Mouse (Mus musculus) T-helper 1 cell (primary cell): ENCODE measurements around the gene Zdhhc14.

ENCODE experiments used
- in situ Hi-C: fragments of 300-600 bp; cut with MboI, MseI; formaldehyde crosslinking; loops from one replicate; pipeline ENCODE4 v1.15.1; 2025; ENCODE audit warnings: high pct_unique_total_duplicates

The Zdhhc14 gene

GRCm38 (mm10) chr17:5504969-5505368, 12.6 kb downstream of the Zdhhc14 start:
- in situ Hi-C loops: no loop called here

DNA sequence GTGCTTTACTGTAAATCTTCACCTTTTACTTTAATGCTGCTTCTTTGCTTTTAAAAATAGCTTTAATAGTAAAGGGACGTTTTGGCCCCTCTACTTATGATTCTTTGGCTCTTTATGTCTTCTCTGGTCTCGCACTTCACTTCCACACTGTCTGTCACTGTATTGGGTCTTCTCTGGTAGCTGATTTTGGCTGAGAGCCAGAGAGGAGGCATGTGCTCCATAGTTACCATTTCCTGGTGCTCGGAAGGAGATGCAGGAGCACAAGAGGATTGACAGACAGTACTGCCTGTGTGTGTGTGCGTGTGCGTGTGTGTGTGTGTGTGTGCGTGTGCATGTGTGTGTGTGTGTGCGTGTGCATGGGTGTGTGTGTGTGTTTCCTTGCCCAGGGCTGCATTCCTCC, 14.2 kb downstream of the Zdhhc14 start:
- in situ Hi-C loops: no loop called here

DNA sequence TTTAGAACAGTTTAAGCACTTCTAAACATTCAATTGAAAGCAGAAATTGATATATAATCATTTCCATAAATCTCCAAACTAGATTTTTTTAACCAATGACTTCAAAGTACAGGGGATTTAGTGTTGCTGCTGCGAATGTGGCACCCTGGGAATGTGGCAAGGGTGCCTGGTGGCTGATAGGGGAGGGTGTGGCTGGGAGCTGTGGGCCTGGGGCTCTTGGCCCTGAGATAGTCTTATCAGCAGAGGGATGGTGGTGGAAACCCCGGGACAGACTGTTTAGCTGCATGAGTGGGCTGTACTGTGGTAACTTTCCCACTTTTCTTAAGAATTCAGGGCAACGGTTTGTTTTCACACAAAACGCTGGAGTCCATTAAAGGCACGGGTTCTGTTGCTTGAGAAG, 14.6 kb downstream of the Zdhhc14 start:
- in situ Hi-C loops: no loop called here

DNA sequence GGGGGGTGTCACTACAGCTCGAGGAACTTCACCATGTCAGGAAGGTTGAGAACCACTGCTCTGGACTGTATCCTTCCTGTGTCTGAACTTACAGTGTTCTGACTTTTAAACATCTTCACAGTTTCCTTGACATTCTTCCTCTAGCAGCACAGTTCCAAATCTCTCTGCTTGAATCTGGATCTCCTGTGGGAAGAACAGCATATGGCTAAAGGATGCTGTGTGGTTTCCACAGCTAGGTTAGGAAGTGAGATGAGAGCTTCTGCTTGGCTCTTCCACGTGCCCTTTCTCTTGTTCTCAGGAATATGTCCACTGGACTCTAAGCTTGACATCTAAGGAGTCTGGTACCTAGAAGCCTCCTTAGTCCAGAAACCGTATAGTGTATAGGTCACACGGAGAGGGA, 15.7 kb downstream of the Zdhhc14 start:
- in situ Hi-C loops: no loop called here

- in situ Hi-C loops: loop anchor here (10.0 kb wide), 1 partner anchor 1146 kb away; no protein-coding TSS in a partner anchor
Observed at GRCm38 (mm10) chr17:5510564-5510963, 18.2 kb downstream of the Zdhhc14 start.

- in situ Hi-C loops: loop anchor here (10.0 kb wide), 1 partner anchor 1147 kb away; no protein-coding TSS in a partner anchor
Observed at GRCm38 (mm10) chr17:5511724-5512123, 19.4 kb downstream of the Zdhhc14 start.

- in situ Hi-C loops: loop anchor here (10.0 kb wide), 1 partner anchor 1155 kb away; no protein-coding TSS in a partner anchor
Observed at GRCm38 (mm10) chr17:5519466-5519865, 27.1 kb downstream of the Zdhhc14 start.

DNA sequence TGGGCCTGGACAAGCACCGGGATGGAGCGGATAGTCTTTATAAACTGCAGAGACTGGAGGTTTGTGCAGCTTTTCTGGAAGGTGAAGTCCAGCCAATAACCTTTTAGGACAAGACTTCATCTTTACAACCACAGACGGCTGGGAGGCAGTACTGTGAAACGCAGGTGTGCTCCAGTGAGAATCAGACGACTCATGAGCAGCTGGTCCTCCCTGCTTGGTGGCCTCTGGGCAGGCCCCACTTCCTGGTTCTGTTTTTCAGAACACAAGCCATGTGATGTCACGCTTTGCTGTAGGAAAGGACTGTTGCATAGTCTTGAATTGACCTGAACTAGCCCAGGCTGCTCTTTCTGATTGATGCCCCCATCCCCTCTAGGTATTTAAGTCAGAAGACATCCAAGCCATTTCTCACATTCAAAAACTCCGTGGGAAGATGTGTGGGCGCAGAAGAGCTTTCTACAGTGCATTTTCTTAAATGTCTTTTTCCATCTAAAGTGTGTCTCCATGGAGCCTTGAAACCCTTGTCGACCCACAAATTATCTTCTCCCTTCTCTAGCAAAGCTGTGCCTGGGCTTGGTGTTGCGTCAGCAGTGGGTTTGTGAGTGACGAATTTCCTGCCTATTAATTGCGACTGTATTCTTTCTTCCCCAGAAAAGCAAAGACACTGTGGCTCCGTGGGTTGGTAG, 27.7 kb downstream of the Zdhhc14 start:
- in situ Hi-C loops: loop anchor here (10.0 kb wide), 1 partner anchor 1155 kb away; no protein-coding TSS in a partner anchor

DNA sequence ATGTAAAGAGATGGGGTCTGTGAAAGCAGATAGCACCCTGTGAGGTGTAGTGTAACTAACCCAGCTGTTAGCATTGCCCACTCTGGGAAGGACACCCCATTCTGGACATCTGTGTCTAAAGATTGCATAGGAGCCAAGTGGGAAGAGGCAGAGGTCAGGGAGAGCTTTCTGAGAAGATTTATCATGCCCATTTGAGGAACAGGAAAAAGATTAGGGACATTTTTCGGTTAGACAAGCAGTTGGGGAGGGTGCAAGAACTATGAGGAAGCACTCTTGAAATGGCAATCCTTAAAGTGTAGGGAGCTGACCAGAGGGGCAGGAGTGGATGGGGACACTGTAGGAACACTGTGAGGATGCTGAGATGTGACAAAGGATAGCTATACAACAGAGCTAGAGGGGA, 29.2 kb downstream of the Zdhhc14 start:
- in situ Hi-C loops: no loop called here

DNA sequence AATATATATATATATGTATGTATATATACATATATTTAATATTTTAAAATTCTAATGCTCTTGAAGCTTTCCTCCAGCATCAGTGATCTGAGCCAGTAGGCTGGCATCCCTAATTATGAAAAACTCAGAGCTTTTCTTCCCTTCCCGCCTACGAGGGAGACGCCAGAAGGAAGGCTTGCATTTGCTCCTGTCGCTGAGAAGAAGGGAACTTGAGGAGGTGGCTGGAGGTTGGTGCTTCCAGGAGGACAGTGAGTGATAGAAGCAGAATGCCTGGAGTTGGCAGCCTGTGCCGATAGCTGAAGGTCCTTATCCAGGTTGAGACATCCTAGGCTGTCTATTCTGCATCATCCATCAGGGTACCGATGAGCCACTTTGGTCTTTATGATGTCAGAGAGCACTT, 37.2 kb downstream of the Zdhhc14 start:
- in situ Hi-C loops: no loop called here

DNA sequence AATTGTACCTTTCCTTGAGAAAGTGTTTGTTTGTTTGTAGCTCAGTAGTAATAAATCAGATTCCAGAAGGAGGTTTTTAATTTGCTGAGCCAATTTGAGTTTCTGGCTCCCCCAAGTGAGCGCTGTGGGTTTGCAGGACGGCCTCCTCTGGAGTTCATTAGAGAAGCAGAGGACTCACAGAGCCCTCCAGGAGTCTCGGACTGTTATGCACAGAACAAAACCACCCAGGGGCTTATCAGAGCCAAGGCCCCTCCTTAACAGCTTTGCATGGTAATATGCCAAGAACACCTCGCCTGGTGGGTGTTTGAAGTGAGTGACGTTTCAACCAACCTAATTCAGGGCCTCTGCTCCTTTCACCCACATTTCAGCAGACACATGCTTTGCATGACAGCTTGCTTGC, 40.5 kb downstream of the Zdhhc14 start:
- in situ Hi-C loops: no loop called here

DNA sequence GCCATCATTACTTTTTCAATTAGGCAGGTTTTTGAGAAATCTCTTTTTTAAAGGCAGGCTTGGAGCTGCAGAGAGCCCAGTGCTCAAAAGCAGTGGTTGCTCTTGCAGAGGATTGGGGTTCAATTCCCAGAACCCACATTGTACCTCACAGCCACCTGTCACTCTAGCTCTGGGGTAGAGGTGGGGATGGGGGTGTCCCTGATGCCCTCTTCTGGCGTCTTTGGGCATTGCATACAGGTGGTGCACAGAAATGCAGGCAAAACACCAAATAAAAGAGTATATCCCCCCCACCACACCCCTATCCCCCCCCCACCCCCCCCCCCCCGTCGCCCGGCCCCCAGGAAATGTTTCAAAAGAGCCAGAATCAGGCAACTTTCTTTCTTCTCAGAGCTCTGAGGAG, 43.0 kb downstream of the Zdhhc14 start:
- in situ Hi-C loops: no loop called here

GRCm38 (mm10) chr17:5536259-5537094, 44.1 kb downstream of the Zdhhc14 start:
- in situ Hi-C loops: no loop called here

- in situ Hi-C loops: no loop called here
Observed at GRCm38 (mm10) chr17:5537095-5537575, 44.8 kb downstream of the Zdhhc14 start.

DNA sequence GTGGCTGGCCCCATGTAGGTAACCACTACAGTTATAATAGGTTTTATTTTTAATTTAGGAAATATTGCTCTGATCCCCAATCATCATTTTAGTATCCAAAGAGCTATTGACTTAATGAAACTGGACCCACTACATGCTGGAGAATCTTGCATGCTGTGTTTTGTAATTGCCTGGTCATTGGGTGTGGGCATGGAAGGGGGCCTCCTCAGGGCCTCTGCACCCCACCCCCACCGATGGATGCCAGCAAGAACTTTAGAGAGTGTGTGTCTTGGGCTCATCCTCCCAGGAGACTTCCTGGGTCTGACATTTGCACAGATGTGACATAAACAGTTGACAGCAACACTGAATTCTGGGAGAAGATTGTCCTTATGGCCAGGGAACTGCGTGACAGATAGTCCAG, 49.8 kb downstream of the Zdhhc14 start:
- in situ Hi-C loops: no loop called here

GRCm38 (mm10) chr17:5544065-5544464, 51.7 kb downstream of the Zdhhc14 start:
- in situ Hi-C loops: no loop called here

GRCm38 (mm10) chr17:5545065-5545464, 52.7 kb downstream of the Zdhhc14 start:
- in situ Hi-C loops: no loop called here

- in situ Hi-C loops: no loop called here
Observed at GRCm38 (mm10) chr17:5548546-5548945, 56.2 kb downstream of the Zdhhc14 start.

GRCm38 (mm10) chr17:5549460-5549859, 57.1 kb downstream of the Zdhhc14 start:
- in situ Hi-C loops: no loop called here

- in situ Hi-C loops: no loop called here
Observed at GRCm38 (mm10) chr17:5550444-5550843, 58.1 kb downstream of the Zdhhc14 start.

DNA sequence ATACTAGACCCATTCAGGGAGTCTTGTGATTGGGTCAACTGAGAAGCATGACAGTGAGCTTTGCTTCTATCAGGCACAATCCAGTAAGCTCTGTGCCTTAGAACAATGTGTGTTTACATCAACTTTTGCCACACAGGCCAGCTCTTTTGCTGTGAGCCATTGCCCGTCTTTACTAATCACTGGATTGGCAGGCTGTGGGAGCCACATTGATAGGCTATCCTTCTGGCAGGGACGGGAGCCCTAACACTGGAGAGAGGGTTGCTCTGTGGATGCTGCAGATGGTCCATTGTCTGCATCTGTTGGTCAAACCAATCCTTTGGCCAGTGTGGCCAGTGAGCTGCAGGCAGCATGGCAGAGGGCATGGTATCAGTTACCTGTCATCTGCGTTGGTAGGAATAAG, 58.8 kb downstream of the Zdhhc14 start:
- in situ Hi-C loops: no loop called here

DNA sequence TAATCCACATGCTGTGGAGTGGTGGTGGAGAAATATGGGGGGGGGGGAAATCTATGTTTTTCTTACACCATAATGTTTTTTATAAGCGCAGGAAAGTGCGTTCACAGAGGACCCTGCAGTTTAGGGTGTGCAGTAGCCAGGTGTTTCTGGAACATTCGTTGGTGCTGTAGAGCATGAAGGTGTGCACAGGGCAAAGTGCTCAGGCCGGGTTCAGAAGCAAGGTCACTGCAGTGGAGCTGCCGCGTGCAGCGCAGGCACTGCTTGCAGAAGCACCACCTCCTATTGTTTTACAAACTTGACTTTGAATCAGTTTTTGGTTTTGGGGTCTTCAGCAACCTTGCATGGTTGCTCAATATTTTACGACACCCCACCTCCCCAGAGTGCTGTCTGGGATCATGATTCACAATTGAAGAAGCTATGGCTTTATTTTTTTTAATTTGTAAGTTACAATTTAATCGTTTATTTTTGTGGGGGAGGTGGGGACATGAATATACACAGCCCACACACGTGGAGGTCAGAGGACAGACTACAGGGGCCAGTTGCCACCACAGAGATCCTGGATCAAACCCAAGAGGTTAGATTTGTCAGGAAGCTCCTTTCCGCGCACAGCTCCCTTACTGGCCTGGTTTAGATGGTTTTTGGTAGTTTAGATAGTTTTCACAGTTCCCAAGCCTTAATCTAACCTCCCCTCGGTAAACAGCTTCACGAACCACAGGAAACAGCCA, 59.8 kb downstream of the Zdhhc14 start:
- in situ Hi-C loops: no loop called here
